Mouse (Mus musculus) retina, adult 2 months (tissue): ENCODE measurements around the gene Dnah6.

Experiments used
- DNase-seq: peaks from one replicate; pipeline ENCODE4 v3.0.0-alpha.2; 2012; ENCODE audit warnings: low read depth, low spot score

Dnah6 gene

DNA sequence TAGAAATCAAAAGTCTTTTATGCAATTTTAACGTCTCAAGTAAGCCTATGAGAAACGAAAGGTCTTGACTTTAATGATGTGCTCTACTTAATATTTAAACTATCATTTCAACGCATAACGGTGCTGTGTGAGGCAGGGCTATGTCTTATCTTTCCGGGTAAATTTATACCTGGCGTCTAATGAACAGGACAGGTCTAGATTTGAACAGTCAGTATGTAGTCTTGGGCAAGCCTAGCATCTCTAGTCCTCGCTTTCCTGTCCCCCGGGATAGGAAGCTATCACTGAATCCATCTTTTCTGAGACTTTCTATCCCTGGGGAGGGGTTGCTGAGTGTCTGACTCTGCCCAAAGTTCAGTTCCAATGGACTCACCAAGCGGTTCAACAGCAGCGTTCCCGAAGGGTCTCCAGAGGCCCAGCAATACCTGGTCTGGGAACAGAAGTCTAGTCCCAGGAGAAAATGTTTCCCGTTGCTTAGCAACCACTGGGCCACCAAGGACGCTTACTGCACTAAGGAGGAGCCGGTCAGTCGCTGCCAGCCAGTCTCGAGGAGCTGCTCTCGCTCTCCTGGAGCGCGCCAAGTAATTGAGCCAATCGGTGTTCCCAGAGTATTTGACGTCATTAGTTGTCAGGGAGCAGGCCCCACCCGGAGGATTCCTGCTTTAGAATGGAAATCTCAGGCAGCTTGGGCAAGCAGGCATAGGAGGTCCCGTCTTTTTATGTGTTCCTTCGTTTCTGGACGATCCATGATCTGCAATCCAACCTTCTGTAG lies at the start of gene Dnah6:
TSS of gene Dnah6 (minus strand) at position 463 of the 769 bp plus-strand sequence.
- DNase-seq: peak; percentile 45

DNA sequence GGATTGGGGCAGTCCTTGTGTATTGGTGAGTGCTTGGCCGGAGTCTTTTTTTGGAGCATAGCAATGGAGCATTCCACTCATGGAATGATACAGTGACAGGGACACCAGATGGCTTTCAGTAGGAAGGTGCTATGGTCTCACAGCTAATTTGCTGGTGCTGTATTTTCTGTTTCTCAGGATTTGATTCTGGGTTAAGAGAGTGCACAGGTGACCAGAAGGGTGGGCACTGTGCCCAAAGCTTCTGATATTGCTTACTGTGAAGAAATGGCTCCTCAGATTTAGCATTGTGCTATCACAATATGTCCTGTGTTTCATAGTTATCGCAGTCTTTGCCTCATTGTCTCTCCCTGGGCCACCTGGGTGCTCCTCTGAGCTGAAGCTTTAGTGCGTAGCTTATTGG lies 47.9 kb upstream of the Dnah6 start:
- no peak for DNase-seq

GRCm38 (mm10) chr6:73267738-73268311 lies 46.4 kb upstream of the Dnah6 start:
- DNase-seq: no peak

DNA sequence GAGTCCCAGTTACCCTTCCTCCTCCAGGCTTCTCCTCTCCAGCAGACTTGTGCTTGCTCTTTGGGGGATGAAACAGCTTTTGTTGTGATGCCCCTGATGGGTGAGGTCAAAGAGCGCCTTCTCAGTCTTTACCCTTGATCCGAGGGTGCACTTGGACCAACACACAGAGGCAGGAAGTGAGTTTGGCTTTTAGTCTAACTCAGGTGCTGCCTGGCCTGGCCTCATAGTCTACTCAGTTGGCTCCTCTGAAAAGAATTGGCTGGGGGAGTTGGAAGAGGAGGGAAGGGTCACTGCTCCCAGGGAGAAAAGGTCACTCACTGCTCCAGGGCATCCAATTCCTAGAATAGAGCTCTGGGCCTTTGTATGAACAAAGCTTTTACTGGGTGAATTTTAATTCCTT lies 43.4 kb upstream of the Dnah6 start:
- no peak for DNase-seq

DNA sequence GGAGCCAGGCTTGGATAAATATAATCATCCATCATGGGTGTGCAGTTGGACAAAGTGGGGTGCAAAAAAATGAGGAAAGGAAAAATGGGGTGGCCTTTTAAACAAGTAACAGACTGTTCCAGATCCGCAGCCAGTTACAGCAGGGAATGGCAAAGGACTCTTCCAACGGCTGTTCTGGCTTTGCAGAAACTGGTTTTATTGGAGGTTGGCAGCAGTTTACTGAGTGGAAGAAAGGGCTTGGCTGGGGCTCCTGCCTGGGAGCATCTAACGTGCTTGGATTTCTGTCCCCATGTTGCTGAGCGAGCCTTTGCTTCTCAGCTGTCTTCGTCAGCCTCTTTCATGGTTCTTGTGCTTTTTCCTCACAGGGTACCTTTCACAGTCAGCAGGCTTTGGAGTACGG lies 38.7 kb upstream of the Dnah6 start:
- no peak for DNase-seq

- no peak for DNase-seq
Observed at GRCm38 (mm10) chr6:73257068-73257467, 35.6 kb upstream of the Dnah6 start.

- DNase-seq: no peak
Observed at GRCm38 (mm10) chr6:73254307-73255228, 33.1 kb upstream of the Dnah6 start.

- DNase-seq: no peak
Observed at GRCm38 (mm10) chr6:73253584-73253983, 32.1 kb upstream of the Dnah6 start.

GRCm38 (mm10) chr6:73253006-73253405 lies 31.6 kb upstream of the Dnah6 start:
- DNase-seq: no peak

DNA sequence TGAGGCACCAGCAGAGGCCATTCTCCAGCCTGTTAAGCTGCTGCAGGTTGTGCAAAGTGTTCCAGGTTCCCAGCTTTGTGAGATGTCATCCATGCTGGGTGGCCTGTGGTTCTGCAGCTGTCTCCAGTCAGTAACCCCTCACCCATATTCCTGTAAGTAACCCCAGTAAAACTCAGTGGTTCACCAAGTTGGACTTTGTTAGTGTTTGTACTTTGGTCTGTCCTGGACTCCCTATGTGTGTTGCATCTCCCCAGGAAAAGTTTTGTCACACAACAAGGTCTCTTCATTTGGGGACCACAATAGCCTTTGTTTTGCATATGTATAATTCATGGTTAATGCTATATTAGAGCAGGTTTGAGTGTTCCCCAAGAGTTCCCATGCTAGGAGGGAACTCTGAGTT lies 30.9 kb upstream of the Dnah6 start:
- DNase-seq: no peak

GRCm38 (mm10) chr6:73251336-73251735 lies 29.9 kb upstream of the Dnah6 start:
- no peak for DNase-seq

DNA sequence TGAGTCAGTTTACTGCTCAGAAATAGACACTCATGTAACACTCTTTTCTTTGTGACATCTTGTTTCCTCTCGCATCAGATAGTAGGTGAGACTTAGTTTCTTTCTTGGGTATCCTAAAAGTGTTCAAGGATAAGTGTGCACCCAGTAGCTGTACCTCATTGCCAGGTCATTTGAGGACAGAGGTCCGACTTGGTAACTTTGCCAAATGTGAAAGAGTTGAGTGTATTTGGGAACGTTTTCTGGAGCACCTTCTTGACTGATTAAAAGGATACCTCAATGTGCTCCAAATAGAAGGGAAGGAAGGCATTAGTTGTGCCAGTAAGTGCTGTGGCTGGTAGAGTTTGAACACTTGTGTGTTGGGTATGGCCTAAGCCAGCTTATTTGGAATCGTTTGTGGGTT lies 28.4 kb upstream of the Dnah6 start:
- no peak for DNase-seq

GRCm38 (mm10) chr6:73249049-73249422 lies 27.6 kb upstream of the Dnah6 start:
- no peak for DNase-seq

DNA sequence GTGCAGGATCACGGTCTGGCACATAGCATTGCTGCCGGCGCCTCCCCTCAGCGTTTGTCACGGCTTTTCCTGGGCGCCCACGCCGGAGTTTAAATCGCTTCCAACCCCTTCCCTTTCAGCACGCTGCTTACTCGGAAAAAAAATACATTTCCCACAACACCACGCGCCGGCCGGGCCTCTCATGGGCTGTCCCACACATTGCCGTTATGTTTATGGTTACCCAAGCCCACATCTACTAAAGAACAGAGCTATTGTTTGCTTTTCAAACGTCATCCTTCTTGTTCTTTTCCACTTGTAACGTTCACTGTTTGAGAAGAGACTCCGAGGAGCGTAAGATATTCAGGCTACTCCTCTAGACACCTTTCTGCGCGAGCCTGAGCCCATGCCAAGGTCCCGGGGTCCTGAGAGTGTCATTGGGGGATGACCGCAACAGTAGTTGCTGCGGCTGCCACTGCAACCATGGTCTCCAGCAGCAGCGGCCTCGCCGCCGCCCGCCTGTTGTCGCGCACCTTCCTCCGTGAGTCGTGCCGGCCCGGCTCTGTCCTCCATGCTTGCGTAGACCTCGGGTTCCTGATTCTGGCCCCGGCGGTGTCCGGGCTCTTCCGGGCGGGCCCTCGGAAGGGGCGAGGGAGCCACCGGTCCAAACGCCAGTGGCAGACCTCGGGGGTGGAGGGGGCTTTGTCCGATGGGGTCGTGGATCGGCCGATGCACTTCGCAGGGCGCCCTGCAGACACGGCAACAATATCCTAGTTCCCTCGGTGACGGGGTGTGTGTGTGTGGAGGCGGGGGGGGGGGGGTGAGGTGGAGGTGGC lies 27.0 kb upstream of the Dnah6 start, which contains the start of gene Suclg1:
TSS of gene Suclg1 (plus strand) at position 146 of the 812 bp plus-strand sequence.
- DNase-seq: peak; percentile 88

DNA sequence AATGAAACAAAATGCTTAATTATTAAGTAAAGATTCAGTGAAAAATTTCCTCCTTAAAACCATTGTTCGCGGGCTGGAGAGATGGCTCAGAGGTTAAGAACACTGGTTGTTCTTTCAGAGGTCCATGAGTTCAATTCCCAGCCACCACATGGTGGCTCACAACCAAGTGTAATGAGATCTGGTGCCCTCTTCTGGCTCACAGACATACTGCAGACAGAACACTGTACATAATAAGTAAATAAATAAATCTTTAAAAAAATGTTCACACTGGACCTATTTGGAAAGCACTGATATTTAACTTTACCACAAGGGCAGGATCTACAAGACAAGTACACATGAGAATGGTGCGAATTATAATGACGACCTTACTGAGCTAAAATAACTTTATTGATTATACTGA lies 26.0 kb upstream of the Dnah6 start:
- DNase-seq: no peak

- no peak for DNase-seq
Observed at GRCm38 (mm10) chr6:73246821-73247220, 25.4 kb upstream of the Dnah6 start.

DNA sequence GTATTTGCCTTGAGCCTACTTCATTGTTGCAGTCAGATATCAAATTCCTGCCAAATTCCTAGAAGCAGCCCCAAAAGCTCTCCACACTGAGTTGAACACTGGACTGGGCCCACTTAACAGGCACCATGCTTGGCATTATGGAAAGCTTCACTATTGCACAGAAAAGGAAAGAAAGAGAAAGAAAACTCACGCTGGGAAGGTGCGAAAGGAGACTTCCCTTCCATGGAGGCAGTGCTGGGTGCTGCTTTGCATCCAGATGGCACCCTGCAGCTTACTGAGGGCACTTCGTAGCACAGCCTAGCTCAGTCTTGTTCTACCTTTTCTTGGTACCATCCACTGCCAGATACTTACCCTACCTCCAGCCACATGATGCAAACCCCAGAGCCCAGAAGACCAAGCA lies 14.2 kb upstream of the Dnah6 start:
- DNase-seq: no peak

DNA sequence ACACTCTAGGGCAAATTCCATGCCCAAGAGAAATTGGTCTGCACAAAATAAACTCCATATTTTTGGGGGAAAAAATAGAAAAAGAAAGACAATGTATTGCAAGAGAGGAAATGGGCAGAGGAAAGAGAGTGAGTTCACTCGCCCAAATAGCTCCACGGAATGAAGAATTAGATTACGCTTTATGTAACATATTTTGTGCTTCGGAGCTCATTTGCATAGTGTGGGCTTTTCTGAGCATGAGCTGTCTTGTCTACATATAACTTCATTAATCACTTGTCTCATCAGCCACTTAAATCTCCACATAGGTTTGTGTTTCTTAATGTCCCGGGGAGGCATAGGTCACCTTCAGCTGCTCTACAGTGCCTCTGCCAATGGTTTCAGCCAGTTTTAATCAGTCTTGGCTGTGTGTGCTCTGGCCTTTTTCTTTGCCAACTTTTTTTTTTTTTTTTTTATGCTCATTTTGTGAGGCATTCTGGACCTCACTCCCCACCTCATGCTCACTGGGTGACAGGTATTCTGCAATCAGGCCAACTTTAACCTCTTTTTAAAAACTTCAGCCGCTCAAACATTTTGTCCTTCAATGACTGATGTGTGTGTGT lies 12.9 kb upstream of the Dnah6 start:
- no peak for DNase-seq

GRCm38 (mm10) chr6:73233202-73233726 lies 11.8 kb upstream of the Dnah6 start:
- no peak for DNase-seq

DNA sequence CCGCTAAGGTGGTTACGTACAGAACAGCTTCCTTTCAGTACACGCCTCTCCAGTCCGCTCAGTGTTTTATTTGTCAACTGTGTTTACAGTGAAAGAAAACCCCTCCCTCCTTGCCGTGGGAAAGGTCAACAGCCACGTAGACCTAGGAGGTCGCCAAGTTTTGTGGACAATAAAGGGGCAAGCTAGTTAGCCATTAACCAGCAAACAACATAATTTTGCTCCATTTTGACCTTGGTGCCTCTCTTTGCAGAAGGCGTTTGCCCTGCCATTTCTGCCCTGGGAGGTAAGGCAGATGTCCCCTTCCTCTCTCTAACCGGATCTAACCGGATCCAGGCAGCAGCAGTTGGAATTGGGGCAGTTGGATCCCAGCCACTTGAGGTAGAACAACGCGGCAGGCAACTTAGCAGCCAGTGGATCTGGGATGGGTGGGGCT lies 10.7 kb upstream of the Dnah6 start:
- DNase-seq: no peak

- DNase-seq: no peak
Observed at GRCm38 (mm10) chr6:73228881-73229280, 7.4 kb upstream of the Dnah6 start.
